Mouse (Mus musculus): ENCODE measurements around the gene Hcn1.

Gene Hcn1

DNA sequence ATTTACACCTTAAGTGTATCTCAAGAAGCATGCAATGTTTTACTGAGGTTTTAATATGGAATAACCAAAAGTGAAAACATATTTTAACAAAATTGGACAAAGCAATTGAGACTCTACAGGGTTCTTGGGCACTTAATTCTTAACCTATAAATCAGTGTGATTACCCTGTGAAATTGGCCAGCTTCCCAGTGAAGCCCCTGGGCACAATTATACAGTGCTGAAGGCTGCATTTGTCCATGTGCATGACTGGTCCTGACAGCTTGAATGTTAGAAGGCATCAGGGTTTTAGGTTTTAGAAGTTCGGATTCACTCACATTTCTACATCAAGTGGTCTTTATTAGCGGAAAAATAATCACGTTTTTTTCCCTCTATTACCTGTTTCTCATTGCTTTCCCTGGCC lies 103.9 kb downstream of the Hcn1 start:
- no peak for DNase-seq (ENCODE audit: low spot score)

DNA sequence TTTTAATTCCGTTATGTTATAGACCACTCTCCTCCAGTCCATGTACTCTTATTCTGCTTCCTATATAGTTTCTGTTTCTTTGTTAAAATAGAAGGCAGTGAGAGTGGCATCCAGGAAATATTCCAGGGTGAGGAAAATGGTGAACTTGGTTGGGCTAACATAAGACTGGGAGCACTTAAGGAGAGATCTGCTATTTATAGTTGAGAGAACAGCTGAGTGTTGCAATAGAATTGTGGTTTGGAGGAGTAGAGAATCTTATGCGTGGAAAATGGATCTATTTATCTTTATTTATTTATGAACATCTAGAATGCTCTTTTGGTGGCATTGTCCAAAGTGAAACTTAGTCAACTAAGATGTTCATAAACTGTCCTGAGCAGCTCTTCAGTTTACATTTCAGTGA lies 104.4 kb downstream of the Hcn1 start:
- DNase-seq (ENCODE audit: low spot score): no peak

DNA sequence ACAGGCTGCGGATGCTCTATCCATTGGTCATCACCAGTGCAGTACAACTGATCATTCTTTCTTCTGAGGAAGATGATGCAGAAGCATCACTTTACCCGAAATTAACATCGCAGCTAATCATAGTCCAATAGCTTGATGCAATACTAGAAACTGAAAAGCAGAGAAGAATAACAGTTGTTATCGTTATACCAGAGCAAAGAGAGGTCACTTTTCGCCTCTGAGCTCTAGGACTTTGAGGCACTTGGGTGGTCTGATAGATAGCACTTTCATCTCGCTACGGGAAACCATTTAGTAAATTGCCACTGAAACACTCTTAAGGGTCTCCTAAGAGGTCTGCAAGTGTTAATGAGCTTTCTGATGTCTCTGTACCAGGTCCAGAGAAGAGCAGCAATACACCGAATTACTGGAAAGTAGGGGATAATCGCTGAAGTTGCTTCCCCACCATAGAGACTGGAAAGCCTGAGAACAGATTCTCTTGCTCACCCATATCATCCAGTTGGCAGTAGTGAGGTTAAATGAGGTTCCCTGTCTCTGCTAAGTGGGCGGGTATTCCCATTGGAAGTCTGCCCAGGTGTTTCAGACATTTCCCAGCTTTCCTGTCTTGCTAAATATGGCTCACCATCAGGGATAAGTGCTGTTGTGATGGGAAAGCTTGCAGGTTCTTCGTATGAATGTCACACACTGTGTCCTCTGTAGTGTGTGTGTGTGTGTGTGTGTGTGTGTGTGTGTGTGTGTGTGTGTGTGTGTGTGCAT lies 105.0 kb downstream of the Hcn1 start:
- no peak for DNase-seq (ENCODE audit: low spot score)

DNA sequence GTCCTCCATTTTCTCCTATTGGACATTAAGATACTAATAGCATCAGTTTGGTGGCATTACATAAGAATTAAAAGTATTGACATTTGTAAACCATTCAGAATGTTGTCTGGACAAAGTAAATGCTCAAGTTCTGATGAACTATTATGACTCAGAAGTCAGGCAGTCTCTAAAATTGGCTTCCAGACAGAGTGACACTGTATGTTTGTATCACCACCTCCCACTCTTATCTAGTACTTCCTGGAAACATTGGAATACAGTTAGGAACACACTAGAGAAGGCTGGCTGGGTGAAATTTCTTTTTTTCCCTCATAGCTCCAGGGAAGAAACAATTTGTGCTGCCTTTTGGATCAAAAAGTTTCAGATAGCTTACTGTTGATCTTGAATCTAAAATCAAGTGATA lies 108.7 kb downstream of the Hcn1 start:
- no peak for DNase-seq (ENCODE audit: low spot score)

DNA sequence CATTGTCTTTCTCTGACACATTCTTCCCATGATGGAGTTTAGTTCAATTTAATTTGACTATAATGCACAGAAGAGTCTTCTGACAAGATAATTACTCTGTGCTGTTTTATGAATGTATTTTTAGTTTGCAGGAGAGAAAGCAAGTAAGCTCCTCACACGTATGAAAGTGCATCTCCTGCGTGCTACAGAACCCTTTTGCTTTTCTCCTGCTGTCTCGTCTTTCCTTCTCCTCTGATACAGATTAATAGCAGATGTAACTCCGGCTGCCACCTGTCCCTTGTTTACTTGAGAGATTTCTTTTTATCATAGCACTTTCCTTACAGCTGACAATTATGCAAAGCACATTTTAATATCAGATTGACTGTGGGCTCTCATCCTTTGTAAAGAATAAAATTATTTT lies 120.0 kb downstream of the Hcn1 start:
- no peak for DNase-seq (ENCODE audit: low spot score)

DNA sequence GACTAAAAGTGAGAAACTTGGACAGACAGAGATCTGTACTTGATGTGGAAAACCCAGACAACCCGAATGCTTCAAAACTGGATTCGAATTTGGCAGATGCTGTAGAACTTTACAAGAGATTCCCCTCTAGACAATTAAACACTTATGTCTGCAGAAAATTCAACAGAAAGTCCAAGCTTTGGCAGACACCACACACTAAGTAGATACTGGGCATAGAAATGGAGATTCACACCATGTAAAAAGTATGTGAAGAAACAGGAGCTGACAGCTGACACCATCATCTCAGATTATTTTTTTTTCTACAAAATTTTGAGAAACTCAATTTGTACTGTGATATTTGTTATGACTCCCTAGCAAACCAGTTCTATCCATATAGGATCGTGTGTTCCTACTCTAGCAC lies 122.0 kb downstream of the Hcn1 start:
- no peak for DNase-seq (ENCODE audit: low spot score)

DNA sequence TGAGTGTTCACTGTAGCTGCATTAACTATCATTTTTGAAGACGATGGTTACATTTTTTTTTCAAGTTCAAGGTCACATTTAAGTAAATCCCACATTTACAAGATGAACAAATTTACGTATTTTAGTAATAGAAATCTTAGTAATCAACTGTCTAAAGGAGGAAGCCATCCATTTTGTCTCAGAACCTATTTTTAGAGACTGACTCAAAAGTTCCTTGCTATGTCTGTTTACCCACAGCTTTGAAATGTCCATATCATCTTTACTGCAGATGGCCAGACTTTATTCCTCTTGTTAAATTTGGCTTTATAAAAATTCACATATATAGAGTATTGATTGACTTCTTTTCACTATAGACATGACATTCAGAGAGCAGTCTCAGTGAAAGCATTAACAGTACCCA lies 126.3 kb downstream of the Hcn1 start:
- no peak for DNase-seq (ENCODE audit: low spot score)

DNA sequence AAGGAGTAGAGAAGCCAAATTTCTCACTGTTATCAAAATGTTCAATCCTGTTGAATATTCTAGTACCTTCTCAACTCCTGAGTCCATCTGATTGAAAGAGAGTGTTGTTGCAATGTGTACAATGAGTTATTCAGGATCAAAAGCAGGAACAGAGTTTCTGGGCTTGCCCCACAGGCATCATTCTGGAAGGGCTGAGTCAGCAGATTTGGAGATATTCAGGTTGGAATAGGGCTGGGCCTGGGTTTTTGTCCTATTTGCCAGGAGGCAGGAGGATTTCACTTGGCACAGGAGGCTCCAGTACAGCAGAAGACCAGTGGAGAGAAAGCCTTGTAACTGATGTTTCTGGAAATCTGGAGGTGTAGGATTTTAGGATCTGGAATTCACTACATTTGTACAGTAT lies 130.6 kb downstream of the Hcn1 start:
- no peak for DNase-seq (ENCODE audit: low spot score)

DNA sequence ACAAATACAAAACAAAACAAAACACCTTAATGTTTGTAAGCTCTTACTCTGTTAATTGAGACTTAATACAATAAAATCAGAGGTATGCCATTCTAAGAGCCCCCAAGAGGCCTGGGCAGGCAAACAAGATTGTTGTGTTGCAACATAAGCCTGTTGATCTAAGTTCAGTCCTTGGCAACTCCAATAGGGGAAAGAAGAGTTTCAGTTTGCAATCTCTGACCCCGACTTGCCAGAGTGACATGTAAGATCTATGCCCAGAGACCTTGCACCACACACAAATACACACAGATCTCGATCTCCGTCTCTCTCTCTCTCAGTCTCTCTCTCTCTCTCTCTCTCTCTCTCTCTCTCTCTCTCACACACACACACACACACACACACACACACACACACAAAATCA lies 142.3 kb downstream of the Hcn1 start:
- DNase-seq (ENCODE audit: low spot score): no peak

DNA sequence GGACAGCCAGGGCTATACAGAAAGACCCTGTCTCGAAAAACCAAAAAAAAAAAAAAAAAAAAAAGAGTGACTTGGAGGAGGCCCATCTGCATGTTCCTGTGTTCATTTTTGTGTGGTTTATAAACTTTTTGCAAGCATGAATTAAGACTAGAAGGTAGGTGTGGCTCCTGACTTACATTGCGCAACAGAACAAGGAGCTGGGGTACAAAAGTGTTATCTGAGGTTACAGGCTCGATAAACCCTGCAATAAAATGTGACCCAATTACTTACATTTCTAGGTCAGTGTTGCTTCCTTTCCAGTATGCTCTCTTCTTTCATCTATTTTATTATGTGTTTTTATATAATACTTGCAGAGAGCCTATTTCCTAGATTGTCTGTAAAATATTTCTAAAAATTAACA lies 143.1 kb downstream of the Hcn1 start:
- DNase-seq (ENCODE audit: low spot score): no peak

DNA sequence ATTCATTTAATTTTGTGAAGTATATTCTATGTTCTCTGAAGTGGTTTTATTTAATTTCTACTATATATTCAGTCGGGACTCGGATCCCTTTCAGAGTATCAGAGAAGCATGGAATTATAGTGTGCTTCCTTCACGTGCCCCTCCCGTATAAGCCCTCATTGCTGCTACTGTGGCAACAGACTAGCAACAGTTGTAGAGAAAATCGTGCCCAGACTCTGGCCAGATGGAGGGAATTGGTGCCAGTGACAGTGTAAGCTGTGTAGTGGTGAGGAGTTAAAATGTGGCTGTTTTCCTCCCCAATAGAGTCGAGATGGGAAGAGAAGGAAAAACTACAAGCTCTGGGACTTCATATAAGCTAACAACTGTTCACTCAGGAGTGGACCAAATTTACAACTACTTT lies 163.4 kb downstream of the Hcn1 start:
- DNase-seq (ENCODE audit: low spot score): no peak

DNA sequence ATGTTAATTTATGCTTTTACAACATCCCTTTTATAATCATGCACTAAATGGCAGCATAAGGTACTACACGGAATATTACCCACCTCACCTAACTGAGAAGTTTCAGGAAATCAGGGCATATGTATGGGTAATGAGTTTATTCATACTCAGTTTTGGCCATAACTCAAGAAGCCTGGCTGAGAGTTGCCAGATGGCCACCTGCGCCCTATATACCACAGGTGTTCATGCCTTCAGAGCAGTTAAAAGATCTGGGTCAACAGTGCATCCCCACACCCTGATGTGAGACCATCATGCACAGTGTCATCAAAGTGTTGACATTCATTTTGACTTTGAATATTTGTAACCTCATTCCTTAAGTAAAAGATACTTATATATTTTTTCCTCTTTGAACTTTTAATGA lies 183.3 kb downstream of the Hcn1 start:
- DNase-seq (ENCODE audit: low spot score): no peak

DNA sequence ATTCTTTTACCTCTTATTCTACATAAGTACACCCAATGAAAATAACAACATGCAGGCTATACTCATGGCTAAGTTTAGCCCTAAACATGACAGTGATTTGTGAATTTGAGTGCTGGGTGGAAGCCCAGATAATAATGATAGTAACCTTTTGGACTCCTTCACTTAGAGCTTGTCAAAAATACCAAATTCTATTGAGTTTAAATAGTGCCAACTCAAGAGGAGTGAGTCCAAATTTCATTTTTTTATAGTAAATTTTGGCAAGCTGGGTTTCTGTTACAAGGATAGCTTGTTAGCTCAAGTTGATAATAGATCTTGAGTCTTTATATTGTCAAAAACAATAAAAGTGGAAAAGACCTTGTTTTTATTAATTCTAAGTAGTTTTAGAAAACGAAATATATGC lies 190.7 kb downstream of the Hcn1 start:
- DNase-seq (ENCODE audit: low spot score): no peak

DNA sequence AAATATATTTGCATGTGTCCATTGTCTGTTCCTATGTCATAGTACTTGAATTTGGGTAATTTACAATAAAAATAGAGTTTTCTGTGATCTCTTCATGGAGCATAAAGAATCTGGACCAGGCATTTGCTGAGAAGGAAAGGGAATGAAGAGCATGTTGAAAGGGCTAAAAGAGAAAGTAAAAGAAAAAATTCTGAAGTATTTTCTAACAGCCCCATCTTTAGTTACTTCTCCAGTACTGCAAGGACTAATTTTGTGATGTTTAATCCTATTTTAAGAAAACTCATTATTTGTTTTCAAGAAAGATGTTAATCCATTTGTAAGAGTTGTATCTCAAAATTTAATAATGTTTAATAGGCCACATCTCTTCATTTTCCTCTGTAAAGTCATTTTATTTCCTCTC lies 198.9 kb downstream of the Hcn1 start:
- DNase-seq (ENCODE audit: low spot score): no peak

DNA sequence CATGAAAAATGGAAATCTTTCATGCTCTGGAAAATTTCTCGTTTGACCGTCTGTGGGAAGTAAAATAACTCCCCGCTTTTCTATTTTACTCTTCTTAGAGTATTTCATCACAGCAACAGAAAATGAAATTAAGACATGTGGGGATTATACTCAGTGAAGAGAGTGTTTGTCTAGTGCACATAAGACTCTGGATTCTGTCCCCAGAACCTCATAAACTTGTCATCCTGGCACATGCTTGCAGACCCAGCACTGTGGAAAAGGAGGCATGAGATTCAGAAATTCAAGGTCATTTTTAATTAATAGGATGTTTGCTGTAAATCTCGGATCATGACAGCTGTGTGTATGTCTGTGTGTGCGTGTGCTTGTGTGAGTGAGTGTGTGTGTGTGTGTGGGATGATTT lies 225.5 kb downstream of the Hcn1 start:
- DNase-seq (ENCODE audit: low spot score): no peak

DNA sequence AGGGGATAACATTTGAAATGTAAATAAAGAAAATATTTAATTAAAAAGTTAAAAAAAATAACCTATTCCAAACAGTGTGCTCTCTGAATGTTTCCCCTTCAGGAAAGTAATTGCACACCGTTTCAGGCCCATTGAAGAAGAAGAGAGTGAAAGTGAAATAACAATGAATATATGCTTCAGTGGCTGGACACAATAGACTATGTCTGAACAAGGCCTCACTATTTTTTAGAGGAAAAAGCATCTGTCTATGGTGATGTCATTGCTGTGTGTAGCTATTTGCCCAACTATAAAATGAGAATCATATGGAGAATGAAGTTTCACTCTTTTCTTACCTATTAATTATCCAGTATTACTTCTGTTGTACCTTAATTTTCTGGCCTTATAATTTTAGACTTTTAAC lies 234.5 kb downstream of the Hcn1 start:
- DNase-seq (ENCODE audit: low spot score): no peak

DNA sequence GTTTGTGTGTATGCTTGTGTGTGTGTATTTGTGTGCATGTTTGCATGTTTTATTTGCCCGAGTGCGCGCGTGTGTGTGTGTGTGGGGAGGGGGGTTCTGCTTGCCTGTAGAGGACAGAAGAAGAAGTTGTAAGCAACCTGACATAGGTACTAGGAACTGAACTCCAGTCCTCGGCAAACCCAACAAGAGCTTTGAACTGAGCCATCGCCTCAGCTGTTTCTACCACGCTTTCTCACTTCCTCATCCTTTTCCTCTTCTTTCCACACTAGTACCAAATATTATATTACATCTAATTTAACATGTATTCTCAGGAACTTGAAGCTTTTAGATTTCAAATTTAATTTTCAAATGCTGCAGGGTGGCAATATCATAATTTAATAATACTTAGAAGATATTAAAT lies 236.1 kb downstream of the Hcn1 start:
- no peak for DNase-seq (ENCODE audit: low spot score)

DNA sequence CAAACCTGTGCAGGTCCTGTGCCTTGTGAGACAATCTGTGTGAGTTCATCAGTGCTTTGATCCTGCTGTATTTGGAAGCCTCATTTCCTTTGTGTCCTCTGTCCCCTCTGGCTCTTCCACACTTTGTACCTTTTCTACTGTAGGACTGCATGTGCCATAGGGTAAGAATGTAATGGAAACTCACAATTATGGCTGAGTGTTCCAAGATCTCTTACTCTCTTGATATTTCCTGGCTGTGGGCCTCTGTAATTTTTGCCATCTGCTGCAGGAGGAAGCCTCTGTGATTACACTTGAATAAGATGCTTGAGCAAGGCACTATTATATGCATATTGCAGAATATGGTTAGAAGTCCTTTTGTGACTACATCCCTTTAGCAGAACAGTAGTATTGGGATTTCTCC lies 240.2 kb downstream of the Hcn1 start:
- no peak for DNase-seq (ENCODE audit: low spot score)

DNA sequence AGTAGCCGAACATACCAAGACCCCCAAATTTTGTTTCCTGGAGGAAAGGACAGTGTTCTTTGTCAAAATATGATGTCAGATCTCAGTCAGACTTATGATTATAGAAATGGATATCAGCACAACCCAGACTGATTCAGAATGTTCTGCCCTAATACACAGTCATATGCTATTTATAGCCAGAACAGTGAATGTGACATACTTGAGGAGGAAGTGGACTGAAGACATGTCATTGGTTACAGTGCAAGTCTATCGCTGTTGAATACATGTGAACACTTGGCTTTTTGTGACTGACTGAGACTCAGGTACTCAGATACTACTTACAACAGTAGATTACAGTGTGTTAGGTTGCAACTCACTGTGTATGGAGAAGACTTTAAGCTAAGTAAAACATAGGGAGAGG lies 245.2 kb downstream of the Hcn1 start:
- no peak for DNase-seq (ENCODE audit: low spot score)

DNA sequence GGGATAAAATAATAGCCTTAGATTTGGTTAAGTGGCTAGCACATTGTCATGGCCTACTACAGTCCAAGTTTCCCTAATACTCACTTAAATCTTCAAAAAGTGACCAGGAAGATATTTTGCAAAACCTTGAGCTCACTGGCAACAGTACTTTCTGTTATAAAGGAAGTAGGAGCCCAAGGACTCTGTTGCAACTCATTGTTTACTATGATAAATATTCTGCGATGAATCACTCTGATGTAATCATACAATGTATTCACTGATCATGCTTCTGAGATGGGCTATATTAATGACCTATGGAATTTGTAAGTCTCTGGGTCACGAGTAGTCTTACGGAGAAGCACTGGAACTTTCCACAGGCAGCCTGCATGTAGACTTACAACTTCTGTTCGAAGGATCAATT lies 246.6 kb downstream of the Hcn1 start:
- DNase-seq (ENCODE audit: low spot score): no peak

DNA sequence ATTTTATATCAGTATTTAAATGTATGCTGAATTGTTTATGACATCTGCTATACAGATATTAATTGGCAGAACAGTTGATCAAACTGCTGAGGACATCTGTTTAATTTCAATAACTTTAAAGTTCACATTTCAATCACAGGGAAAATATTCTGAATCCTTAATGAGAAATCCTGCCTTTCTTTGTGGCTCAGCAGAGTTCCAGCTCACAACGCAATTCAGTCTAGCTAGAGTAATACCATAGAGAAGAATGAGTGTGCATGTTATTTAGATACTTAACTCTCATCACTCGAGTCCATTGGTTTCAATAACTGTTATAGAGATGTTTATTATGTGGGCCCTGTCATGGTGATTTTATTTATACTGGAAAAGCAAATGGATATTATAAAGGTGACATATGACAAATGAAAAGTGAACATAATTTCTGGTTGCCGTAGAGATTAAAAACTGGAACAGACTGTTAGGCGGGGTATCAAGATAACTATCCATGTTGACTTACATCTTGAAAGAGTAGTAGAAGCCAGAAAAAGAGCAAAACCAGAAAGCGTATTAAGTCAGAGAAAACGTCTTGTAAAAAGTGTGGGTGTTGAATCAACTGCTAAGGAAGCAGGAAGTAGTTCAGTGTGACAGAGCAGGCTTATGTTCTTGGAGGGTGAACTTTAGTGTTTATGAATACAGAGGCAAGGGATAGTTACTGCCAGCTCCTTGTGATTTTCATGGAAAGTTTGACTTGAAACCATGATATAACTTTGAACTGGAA lies 250.0 kb downstream of the Hcn1 start:
- no peak for DNase-seq (ENCODE audit: low spot score)

DNA sequence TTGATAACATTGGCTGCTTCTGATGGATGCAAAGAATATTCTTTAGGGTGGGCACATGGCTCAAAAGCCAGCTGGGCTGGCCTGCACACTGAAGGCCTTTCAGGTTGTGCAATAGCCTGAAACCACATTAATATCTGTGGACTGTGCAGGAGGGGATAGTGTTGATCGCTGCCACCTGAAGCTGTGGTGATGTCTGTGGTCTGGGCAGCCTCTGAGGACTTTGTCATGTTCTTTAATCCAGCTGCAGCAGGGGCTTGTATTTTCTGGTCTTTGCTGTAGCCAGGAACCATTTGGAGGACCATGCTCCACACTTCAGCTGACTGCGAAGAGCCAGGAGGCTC lies 250.6 kb downstream of the Hcn1 start:
- no peak for DNase-seq (ENCODE audit: low spot score)

DNA sequence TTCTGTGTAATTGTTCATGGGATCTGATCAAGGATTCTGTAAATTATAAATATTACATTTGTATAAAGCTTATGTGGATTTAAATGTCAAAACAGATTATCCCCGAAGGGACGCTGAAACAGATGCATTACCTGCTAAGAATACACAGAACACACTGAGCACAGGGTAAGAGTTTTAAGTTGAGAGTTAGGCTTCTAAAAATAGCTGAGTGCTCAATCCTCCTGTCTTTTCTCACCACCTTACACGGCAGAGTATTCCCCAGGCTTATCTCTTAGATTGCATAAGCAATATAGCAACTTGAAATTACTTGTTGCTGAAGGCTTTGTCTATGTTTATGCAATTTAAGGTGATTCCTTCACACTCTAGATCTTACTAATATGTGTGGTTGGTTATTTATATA lies 256.3 kb downstream of the Hcn1 start:
- DNase-seq (ENCODE audit: low spot score): no peak

DNA sequence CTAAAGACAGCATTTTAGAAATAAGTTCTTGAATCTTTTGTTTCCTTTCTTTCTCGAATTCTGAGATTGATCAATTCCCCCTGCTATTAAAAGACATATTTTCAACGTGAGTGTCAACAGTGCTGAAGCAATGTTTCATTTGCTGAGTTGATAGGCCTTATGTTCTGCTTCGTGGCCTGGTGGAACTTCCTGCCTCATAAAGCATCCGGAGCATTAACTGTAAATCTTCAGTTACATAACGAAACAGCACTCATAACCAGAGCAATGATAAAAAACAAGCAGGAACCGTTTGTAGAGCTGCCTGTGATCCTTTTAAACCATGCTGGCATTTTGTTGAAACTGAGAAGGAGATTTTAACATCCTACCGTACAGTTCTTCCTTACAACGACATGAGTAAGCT lies 275.7 kb downstream of the Hcn1 start:
- DNase-seq (ENCODE audit: low spot score): no peak
